In the genomic region with DNA sequence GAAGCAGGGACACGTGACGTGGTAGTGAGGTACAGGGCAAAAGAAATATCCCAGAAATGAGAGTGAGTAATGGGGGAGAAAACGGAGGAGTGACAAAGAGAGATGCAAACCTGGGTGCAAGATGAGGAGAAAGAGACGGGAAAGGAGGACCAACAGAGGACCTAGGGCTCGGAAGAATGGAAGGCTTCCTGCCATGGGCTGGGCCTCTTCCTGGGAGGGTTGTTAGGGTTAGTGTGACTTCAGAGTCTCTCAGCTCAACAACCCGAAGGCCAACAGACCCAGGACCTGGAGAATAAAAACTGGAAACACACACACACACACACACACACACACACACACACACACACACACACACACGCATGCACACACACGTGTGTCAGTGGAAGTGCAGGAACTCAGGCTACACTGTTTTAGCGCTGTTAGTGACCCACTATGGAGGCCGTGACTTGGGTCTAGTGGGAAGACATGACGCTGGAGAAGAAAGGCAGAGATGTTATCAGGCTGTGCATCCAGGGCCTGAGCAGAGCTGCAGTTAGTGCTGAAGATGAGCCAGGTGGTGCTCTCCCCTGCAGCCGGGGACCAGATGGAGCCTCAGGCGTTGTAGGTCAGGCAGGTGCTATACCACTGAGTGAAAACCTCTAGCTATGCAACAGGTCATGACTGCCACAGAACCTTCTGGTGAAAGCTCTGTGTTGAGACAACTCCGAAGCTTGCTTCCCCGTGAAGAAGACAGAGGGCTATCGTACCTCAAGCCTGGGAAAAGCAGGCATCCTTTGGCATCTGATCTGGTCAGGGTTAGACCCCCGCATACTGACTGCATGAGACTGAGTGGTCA, we compare ENCODE assay signal across 8 mouse cellular contexts. TPM values are rescaled to one million over a fixed set of nuclear protein-coding genes. Genes with fewer than 3 reads are reported as not detected.
DNase-seq lines count a peak whose midpoint lies in the region; ATAC-seq and TF ChIP-seq lines count a peak whose summit lies in the region.

No protein-coding gene starts in this region.

- TF ChIP-seq CTCF in liver, postnatal 0 days (IDR thresholded peaks at IDR 0.05; ENCODE audit: low read depth) = no peak

- no peaks in the 10 kb centered on the region for H3K36me3 ChIP-seq in lung, embryonic 15.5 days
- H3K36me3 ChIP-seq in embryonic facial prominence, embryonic 12.5 days = no peaks in the 10 kb centered on the region
- H3K36me3 ChIP-seq in heart, embryonic 16.5 days (ENCODE audit: control insufficient read depth, insufficient read depth) = no peaks in the 10 kb centered on the region
- no peaks in the 10 kb centered on the region; the same call in 1 of the 2 replicates for H3K36me3 ChIP-seq in liver, postnatal 0 days (replicated peaks; ENCODE audit: insufficient read depth, low read length)

- peak overlapping the region; percentile 34; the same call in 1 of the 2 replicates for H3K4me3 ChIP-seq in lung, embryonic 15.5 days
- peak overlapping the region; percentile 27; the same call in 1 of the 2 replicates for H3K4me3 ChIP-seq in embryonic facial prominence, embryonic 12.5 days
- no peak overlapping the region for H3K4me3 ChIP-seq in heart, embryonic 16.5 days (ENCODE audit: low read length)
- H3K4me3 ChIP-seq in liver, postnatal 0 days (ENCODE audit: low read depth, low read length) = no peak overlapping the region

- no peak for ATAC-seq in lung, embryonic 15.5 days (ENCODE audit: borderline replicate concordance, extremely low read depth, low FRiP score, low TSS enrichment)
- no peak for ATAC-seq in embryonic facial prominence, embryonic 12.5 days (ENCODE audit: insufficient number of reproducible peaks, insufficient read depth, low FRiP score, low TSS enrichment)
- ATAC-seq in heart, embryonic 16.5 days (replicated peaks; ENCODE audit: extremely low read depth, insufficient read depth, low FRiP score) = no peak
- no peak for ATAC-seq in liver, postnatal 0 days
- ATAC-seq in monocyte, adult 5-6 weeks (replicated peaks; ENCODE audit: insufficient number of reproducible peaks, low FRiP score, low TSS enrichment, poor library complexity, severe bottlenecking) = no peak

- 44% methylated on average over 17 of the region's 17 CpGs for WGBS in lung, embryonic 15.5 days
- 28% methylated on average over 17 of the region's 17 CpGs for WGBS in embryonic facial prominence, embryonic 12.5 days
- WGBS in heart, embryonic 16.5 days = 58% methylated on average over 16 of the region's 17 CpGs
- WGBS in liver, postnatal 0 days (ENCODE audit: insufficient replicate concordance) = 51% methylated on average over 17 of the region's 17 CpGs

- peaks cover 17% of the 10 kb centered on the region; the same call in 1 of the 2 replicates for H3K27me3 ChIP-seq in lung, embryonic 15.5 days
- H3K27me3 ChIP-seq in embryonic facial prominence, embryonic 12.5 days = peaks cover 25% of the 10 kb centered on the region
- peaks cover 2% of the 10 kb centered on the region for H3K27me3 ChIP-seq in heart, embryonic 16.5 days (ENCODE audit: control insufficient read depth, insufficient read depth, low read length)
- H3K27me3 ChIP-seq in liver, postnatal 0 days (ENCODE audit: insufficient read depth, low read length) = no peaks in the 10 kb centered on the region

- no peak overlapping the region for H3K9ac ChIP-seq in lung, embryonic 15.5 days
- H3K9ac ChIP-seq in embryonic facial prominence, embryonic 12.5 days = no peak overlapping the region
- no peak overlapping the region for H3K9ac ChIP-seq in heart, embryonic 16.5 days (ENCODE audit: low read length)
- H3K9ac ChIP-seq in liver, postnatal 0 days (replicated peaks) = peak overlapping the region; percentile 62; the same call in 1 of the 2 replicates

- peaks cover 10% of the 10 kb centered on the region for H3K4me1 ChIP-seq in lung, embryonic 15.5 days
- H3K4me1 ChIP-seq in embryonic facial prominence, embryonic 12.5 days = peaks cover 27% of the 10 kb centered on the region
- peaks cover 24% of the 10 kb centered on the region for H3K4me1 ChIP-seq in heart, embryonic 16.5 days (ENCODE audit: control insufficient read depth, insufficient read depth, low read length)
- H3K4me1 ChIP-seq in liver, postnatal 0 days (ENCODE audit: insufficient read depth) = peaks cover 27% of the 10 kb centered on the region

- H3K27ac ChIP-seq in lung, embryonic 15.5 days = no peak overlapping the region
- no peak overlapping the region for H3K27ac ChIP-seq in embryonic facial prominence, embryonic 12.5 days
- H3K27ac ChIP-seq in heart, embryonic 16.5 days (ENCODE audit: low read length) = no peak overlapping the region
- no peak overlapping the region for H3K27ac ChIP-seq in liver, postnatal 0 days (ENCODE audit: low read depth)

- DNase-seq in lung, postnatal 10 days = no peak
- DNase-seq in liver, postnatal 0 days = peak; percentile 14
- no peak for DNase-seq in spleen, postnatal 36 days (ENCODE audit: low spot score in 2 of 2)
- DNase-seq in urinary bladder, postnatal 10 days (ENCODE audit: low spot score) = no peak

- peak overlapping the region; percentile 61 for H3K4me2 ChIP-seq in lung, embryonic 15.5 days
- peak overlapping the region; percentile 51 for H3K4me2 ChIP-seq in embryonic facial prominence, embryonic 12.5 days (replicated peaks)
- peak overlapping the region; percentile 71 for H3K4me2 ChIP-seq in heart, embryonic 16.5 days (ENCODE audit: low read depth, low read length)
- H3K4me2 ChIP-seq in liver, postnatal 0 days (ENCODE audit: low read depth, low read length) = peak overlapping the region; percentile 65

- H3K9me3 ChIP-seq in lung, embryonic 15.5 days = no peaks in the 10 kb centered on the region
- H3K9me3 ChIP-seq in embryonic facial prominence, embryonic 12.5 days = no peaks in the 10 kb centered on the region
- H3K9me3 ChIP-seq in heart, embryonic 16.5 days (replicated peaks; ENCODE audit: control insufficient read depth, low read length) = no peaks in the 10 kb centered on the region
- no peaks in the 10 kb centered on the region for H3K9me3 ChIP-seq in liver, postnatal 0 days (ENCODE audit: low read length)

- TF ChIP-seq EP300 in liver, postnatal 0 days (IDR thresholded peaks at IDR 0.05; ENCODE audit: low read depth) = no peak

RNA-seq across cellular contexts. Expression of a gene that starts 45.1 kb away (rescaled TPM):
- 1.5 and 1.6 TPM in 2 replicates for polyA plus RNA-seq in lung, embryonic 15.5 days (2015; fragmentation: Nextera tagmentation; extraction: Ambion mirVana)
- 5.2 and 5.9 TPM in 2 replicates for polyA plus RNA-seq in embryonic facial prominence, embryonic 12.5 days (2016; fragmentation: Nextera tagmentation; extraction: Ambion mirVana)
- polyA plus RNA-seq in heart, embryonic 16.5 days (2015; fragmentation: Nextera tagmentation; extraction: Ambion mirVana) = 6.3 and 7.3 TPM in 2 replicates
- 0.34 and 0.41 TPM in 2 replicates for polyA plus RNA-seq in liver, postnatal 0 days (2015; fragmentation: Nextera tagmentation; extraction: Ambion mirVana)
- total RNA-seq in monocyte, adult 5-6 weeks (2017) = not detected in 3 replicates

Comparison
In these comparisons a context has a peak if more than half of its experiments do, and no peak if none do; other contexts are left out.
1. H3K4me3 ChIP-seq: peak in lung, embryonic 15.5 days (single experiment) and embryonic facial prominence, embryonic 12.5 days (single experiment); none in heart, embryonic 16.5 days (single experiment) and liver, postnatal 0 days (single experiment).
2. Peak in every context shown above with its lines, with median percentiles within 50 percentile points of each other: H3K4me2 ChIP-seq.